Mouse (Mus musculus) olfactory bulb, adult 2 months (tissue): ENCODE measurements around the gene Vps9d1.

Source experiments
- CTCF ChIP-seq: fragments of 200-500 bp; IDR thresholded peaks from 2 replicates; pipeline ENCODE4 v1.5.1; 2012; ENCODE audit warnings: low read depth, mild to moderate bottlenecking, low read length, moderate library complexity; ENCODE audit not compliant: insufficient read depth
- POLR2A ChIP-seq: fragments of 200-500 bp; IDR thresholded peaks from 2 replicates; pipeline ENCODE4 v1.6.1; 2012; ENCODE audit warnings: mild to moderate bottlenecking, low read depth, low read length, moderate library complexity; ENCODE audit not compliant: insufficient read depth

GRCm38 (mm10) chr8:123193771-123194170 lies 60.4 kb downstream of the Vps9d1 start:
- TF ChIP-seq CTCF = no peak
- no peak for TF ChIP-seq POLR2A
